Mouse (Mus musculus) brown adipose tissue, adult 24 weeks (tissue): ENCODE measurements around the gene Gins1. TPM values are rescaled to one million over a fixed set of nuclear protein-coding genes. Genes with fewer than 3 reads are reported as not detected.
A peak's percentile ranks its signal among the peaks of the same experiment; 100 is the strongest.

Experiments
- H3K27ac ChIP-seq: fragments of 200-500 bp; replicated peaks from 2 replicates; pipeline ENCODE4 v1.5.1; 2012; ENCODE audit warnings: low read depth, mild to moderate bottlenecking, low read length
- H3K4me1 ChIP-seq: fragments of 200-500 bp; 2 replicates; pipeline ENCODE4 v1.6.1; 2012; ENCODE audit warnings: low read length, mixed read lengths; ENCODE audit not compliant: control insufficient read depth, insufficient read depth, insufficient read length
- H3K4me3 ChIP-seq: fragments of 200-500 bp; 2 replicates; pipeline ENCODE4 v1.5.1; 2012; ENCODE audit warnings: low read depth, mild to moderate bottlenecking, low read length, moderate library complexity; ENCODE audit not compliant: insufficient read depth
- polyA plus RNA-seq: library from polyadenylated mRNA; stranded (reverse); fragments of >200 nt; gene quantifications from 2 replicates; pipeline ENCODE4 v1.2.4, GENCODE M21; 2012; ENCODE audit not compliant: missing spikeins, insufficient read depth, insufficient read length

Gins1 gene
- polyA plus RNA-seq, result 3.6 and 3.8 TPM in 2 replicates

- peaks cover 9% of the 10 kb centered on the region for H3K4me1 ChIP-seq
- peak within 1 kb of the TSS; percentile 90 for H3K4me3 ChIP-seq
- H3K27ac ChIP-seq, result peak within 1 kb of the TSS; percentile 95
Measured at GRCm38 (mm10) chr2:150904936-150905450, at the start of gene Gins1. Gins1 (plus strand) TSS chr2:150905400.

- Histone ChIP-seq H3K4me1 (0 out of 2 replicates have a peak, but pooled peaks cover 3% of the 10 kb centered on the region), H3K27ac (no peak overlapping the region), H3K4me3 (no peak overlapping the region)
Measured at GRCm38 (mm10) chr2:150858724-150859487, 46.3 kb upstream of the Gins1 start.

- Histone ChIP-seq H3K4me1 (0 out of 2 replicates have a peak, but pooled peaks cover 3% of the 10 kb centered on the region), H3K4me3 (no peak overlapping the region), H3K27ac (no peak overlapping the region)
Measured at GRCm38 (mm10) chr2:150859709-150860470, 45.3 kb upstream of the Gins1 start.

GRCm38 (mm10) chr2:150861128-150861527 is 44.1 kb upstream of the Gins1 start:
- no peak overlapping the region for H3K4me3 ChIP-seq

GRCm38 (mm10) chr2:150867021-150867420 is 38.2 kb upstream of the Gins1 start:
- Histone ChIP-seq H3K4me3 (no peak overlapping the region), H3K27ac (no peak overlapping the region), H3K4me1 (no peaks in the 10 kb centered on the region)

More at GRCm38 (mm10) chr2:150861128-150861527, 44.1 kb upstream of the Gins1 start:
- Histone ChIP-seq H3K4me1 (0 out of 2 replicates have a peak, but pooled peaks cover 3% of the 10 kb centered on the region), H3K27ac (no peak overlapping the region)

- Histone ChIP-seq H3K4me3 (no peak overlapping the region), H3K4me1 (no peaks in the 10 kb centered on the region), H3K27ac (no peak overlapping the region)
Measured at GRCm38 (mm10) chr2:150869446-150869845, 35.8 kb upstream of the Gins1 start.

- Histone ChIP-seq H3K4me1 (no peaks in the 10 kb centered on the region), H3K4me3 (no peak overlapping the region), H3K27ac (no peak overlapping the region)
Measured at GRCm38 (mm10) chr2:150874508-150874907, 30.7 kb upstream of the Gins1 start.

GRCm38 (mm10) chr2:150875226-150875625 is 30.0 kb upstream of the Gins1 start:
- H3K27ac ChIP-seq, result no peak overlapping the region
- no peak overlapping the region for H3K4me3 ChIP-seq
- no peaks in the 10 kb centered on the region for H3K4me1 ChIP-seq

- H3K4me1 ChIP-seq, result no peaks in the 10 kb centered on the region
- H3K27ac ChIP-seq, result no peak overlapping the region
- H3K4me3 ChIP-seq, result no peak overlapping the region
Measured at GRCm38 (mm10) chr2:150877561-150877960, 27.6 kb upstream of the Gins1 start.

GRCm38 (mm10) chr2:150884075-150884778 is 21.0 kb upstream of the Gins1 start:
- H3K4me1 ChIP-seq, result no peaks in the 10 kb centered on the region
- H3K4me3 ChIP-seq, result no peak overlapping the region
- H3K27ac ChIP-seq, result no peak overlapping the region

GRCm38 (mm10) chr2:150884779-150885110 is 20.5 kb upstream of the Gins1 start:
- Histone ChIP-seq H3K4me1 (no peaks in the 10 kb centered on the region), H3K27ac (no peak overlapping the region), H3K4me3 (no peak overlapping the region)

GRCm38 (mm10) chr2:150885814-150886213 is 19.4 kb upstream of the Gins1 start:
- Histone ChIP-seq H3K4me3 (no peak overlapping the region), H3K4me1 (no peaks in the 10 kb centered on the region), H3K27ac (no peak overlapping the region)

- Histone ChIP-seq H3K27ac (no peak overlapping the region), H3K4me3 (no peak overlapping the region), H3K4me1 (no peaks in the 10 kb centered on the region)
Measured at GRCm38 (mm10) chr2:150886315-150886714, 18.9 kb upstream of the Gins1 start.

GRCm38 (mm10) chr2:150887370-150887769 is 17.8 kb upstream of the Gins1 start:
- Histone ChIP-seq H3K4me1 (no peaks in the 10 kb centered on the region), H3K4me3 (no peak overlapping the region), H3K27ac (no peak overlapping the region)
